Mouse (Mus musculus): Measurements from ENCODE around the gene Gm21748.
"Not testable (repeated sequence)": the region's sequence is repeated elsewhere in the genome, so short reads cannot be mapped to it uniquely, and the experiment has no call there.

Gene Gm21748

DNA sequence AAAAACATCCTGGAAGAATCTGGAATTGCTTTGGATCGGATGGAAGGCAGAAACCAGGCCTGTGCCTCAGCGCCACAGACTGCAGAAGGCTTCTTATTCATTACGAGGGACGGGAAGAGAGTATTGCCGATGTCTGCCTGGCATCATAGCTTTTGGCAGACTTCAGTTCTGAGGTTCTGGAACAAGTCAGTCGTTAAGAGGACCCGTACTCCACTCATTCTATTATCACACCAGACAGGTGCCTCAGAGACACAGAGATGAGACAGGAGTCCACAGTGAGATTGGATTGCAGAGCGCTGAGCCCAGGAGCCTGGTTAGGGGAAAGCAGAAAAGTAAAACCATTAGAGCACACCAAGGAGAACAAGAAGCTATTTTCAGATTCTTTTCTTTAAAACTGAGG, at the start of gene Gm21748:
Gene Gm21748, minus strand, starts transcription at position 101 of the 400 bp plus-strand sequence.
- DNase-seq (ENCODE audit: low read depth, low spot score) = not testable (repeated sequence)

Data from mesoderm, embryonic 11.5 days (tissue).